Mouse (Mus musculus): Measurements from ENCODE around the gene Atg16l2. TPM values are rescaled to one million over a fixed set of nuclear protein-coding genes. Genes with fewer than 3 reads are reported as not detected.

Atg16l2 gene
- total RNA-seq, 2 experiments from 2014 or later: 52.1 to 52.4 TPM

- no peak for DNase-seq (ENCODE audit: extremely low spot score in 1 of 2, low spot score in 2 of 2)
These were observed 38.5 kb downstream of the Atg16l2 start for GRCm38 (mm10) chr7:101263511-101263910.

DNA sequence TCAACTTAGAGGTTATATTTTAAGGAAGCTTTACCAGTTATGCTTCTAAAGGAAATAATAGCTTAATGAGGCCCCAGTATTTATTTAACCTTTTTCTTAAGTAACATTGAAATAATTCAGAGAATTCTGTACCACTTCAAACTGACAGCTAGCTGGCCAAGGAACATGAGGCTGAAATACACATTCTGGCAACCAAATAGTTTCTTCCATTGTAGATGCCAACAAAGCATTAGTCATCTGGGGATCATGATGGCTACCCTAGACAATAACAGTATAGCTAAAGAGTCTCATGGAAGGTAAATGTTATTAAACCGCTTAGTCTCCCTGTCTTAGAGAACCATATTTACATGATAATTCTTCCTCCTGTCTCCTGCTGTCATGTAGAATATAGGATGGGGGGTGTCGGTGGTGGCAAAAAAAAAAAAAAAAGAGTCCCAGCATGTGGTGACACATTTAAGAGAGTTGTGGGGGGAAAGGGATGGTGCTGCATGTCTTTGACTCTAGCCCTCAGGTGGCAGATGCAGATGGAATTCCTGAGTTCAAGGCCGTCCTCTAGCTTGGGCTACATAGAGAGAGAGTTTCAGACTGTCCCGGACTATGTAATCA, 40.0 kb downstream of the Atg16l2 start:
- no peak for DNase-seq (ENCODE audit: extremely low spot score in 1 of 2, low spot score in 2 of 2)
- intact Hi-C loops (cut with DNase I): no loop called here

More at GRCm38 (mm10) chr7:101263511-101263910, 38.5 kb downstream of the Atg16l2 start:
- intact Hi-C loops (cut with DNase I): no loop called here

DNA sequence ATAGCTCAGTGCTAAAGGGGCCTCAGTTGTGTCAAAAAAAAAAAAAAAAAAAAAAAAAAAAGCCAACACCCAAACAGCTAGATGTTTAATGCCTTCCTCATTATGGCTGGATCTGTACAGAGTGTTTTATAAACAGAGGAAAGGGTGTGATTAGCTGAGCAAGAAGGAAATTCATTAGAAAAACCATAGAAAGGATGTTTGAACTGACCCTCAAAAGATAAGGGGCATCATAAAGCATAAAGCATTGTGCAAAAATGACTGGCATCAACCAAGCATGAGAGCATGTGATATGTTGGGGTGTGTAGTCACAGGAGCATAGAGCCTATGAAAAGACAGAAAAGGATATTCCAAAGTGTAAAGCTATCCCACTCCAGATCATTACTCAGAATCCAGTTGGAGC, 43.6 kb downstream of the Atg16l2 start:
- DNase-seq (ENCODE audit: extremely low spot score in 1 of 2, low spot score in 2 of 2): no peak
- intact Hi-C loops (cut with DNase I): no loop called here

DNA sequence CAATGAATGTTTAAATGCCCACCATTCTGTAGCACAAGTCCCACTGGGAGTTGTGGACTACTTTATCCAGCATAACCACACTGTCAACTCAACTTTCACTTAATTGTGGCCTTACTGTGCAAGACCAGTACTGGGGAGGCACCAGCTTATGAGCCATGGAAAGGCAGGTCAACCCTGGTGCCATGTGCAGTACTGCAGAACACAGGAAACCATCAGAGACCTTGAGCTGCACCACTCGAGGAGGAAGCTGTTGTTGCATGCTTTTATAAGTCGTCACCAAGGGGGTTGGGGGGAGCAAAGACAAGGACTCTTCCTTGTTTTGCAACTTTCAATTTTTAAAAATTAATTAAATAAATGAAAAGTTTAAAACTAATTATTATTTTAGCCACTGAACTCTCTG, 49.0 kb downstream of the Atg16l2 start:
- intact Hi-C loops (cut with DNase I): no loop called here
- DNase-seq (ENCODE audit: extremely low spot score in 1 of 2, low spot score in 2 of 2): no peak

DNA sequence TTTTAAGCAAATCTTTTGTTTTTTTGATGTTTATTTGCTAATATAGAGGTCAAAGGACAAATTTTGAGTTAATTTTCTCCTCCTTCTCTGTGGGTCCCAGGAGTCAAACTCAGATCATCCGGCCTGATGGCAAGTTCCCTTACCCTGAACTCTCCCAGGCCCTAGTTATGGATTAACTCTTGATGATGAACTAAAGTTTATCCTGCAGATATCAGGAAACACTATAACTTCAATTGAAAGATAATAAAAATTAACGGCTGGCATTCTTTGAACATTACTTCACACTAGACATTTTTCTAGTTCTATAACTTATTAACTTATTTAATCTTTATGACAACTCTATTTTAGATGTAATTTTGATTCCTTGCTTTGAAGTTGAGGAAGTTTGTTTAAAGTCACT, 52.9 kb downstream of the Atg16l2 start:
- DNase-seq (ENCODE audit: extremely low spot score in 1 of 2, low spot score in 2 of 2): no peak
- intact Hi-C loops (cut with DNase I): no loop called here

DNA sequence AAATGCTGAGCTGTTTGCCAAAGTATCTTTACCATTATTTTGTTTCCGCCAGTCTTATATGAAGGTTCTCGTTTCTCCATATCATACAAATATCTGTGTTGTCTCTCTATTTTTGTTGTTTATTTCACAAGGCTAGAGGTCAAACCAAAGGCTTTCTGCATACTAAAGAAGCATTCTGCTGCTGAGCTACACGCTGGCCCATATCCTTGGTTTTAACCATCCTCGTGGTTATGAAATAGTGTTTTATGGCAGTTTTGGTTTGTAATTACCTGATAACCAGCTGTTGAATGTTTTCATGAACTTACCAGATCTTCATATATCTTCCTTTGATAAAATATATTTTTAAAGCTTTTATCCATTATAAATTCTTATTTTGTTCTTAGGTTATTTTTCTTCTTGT, 53.3 kb downstream of the Atg16l2 start:
- DNase-seq (ENCODE audit: extremely low spot score in 1 of 2, low spot score in 2 of 2): no peak
- intact Hi-C loops (cut with DNase I): no loop called here

DNA sequence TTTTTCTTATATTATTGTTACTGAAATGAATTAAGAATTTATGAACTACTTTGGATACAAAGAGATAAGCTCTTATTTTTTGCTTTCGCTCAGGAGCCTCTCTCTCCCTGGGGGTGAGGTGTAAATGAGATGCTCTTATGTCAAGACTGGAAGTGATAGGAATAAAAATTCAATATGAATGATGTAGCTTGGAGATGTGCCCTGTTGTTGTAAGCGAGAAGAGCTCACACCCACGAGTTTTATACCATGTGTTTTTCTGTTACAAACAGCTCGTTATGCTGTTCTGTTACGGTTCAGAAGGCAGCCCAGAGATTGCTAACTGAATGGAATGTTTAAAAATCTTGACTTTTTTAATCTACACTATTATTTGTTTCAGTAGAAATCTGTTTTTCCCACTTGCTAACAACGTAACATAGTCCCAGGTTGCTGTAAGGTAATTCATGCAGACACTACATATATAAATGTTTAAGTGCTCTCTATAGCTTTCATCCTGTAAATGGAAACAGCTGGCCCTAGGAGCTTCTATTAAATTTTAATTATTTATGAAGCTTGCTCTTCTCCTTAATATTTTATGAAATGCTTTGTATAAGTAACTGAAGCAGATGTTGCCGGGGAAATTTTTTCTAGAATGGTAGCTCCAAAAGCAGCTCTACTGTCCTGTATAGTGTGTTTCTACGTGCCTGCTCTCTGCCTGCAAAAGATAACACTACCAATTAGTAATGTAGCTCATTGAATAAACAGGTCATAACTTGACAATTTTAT, 65.2 kb downstream of the Atg16l2 start:
- intact Hi-C loops (cut with DNase I): no loop called here
- no peak for DNase-seq (ENCODE audit: extremely low spot score in 1 of 2, low spot score in 2 of 2)

GRCm38 (mm10) chr7:101232716-101233115, 69.3 kb downstream of the Atg16l2 start:
- intact Hi-C loops (cut with DNase I): loop anchor here (5.0 kb wide), 2 partner anchors 125 to 170 kb away; no protein-coding TSS in a partner anchor
- no peak for DNase-seq (ENCODE audit: extremely low spot score in 1 of 2, low spot score in 2 of 2)

DNA sequence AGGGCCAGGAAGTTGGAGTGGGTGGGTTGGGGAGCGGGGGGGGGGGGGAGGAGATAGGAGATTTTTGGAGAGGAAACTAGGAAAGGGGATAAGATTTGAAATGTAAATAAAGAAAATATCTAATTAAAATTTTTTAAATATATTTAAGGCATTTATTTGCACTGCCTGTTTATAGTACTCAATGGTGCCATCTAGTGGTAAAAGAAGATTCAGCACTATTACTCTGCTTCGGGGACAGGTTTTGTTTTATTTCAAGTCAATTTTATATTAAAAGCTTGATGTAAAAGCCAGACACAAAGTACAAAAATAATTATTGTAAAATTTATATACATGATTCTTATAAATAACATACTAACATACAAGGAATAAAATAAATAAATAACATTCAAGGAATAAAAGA, 70.6 kb downstream of the Atg16l2 start:
- intact Hi-C loops (cut with DNase I): loop anchor here (5.0 kb wide), 2 partner anchors 124 to 169 kb away; no protein-coding TSS in a partner anchor
- peak in 1 of 2 experiments; percentile 16 for DNase-seq (ENCODE audit: extremely low spot score in 1 of 2, low spot score in 2 of 2)

DNA sequence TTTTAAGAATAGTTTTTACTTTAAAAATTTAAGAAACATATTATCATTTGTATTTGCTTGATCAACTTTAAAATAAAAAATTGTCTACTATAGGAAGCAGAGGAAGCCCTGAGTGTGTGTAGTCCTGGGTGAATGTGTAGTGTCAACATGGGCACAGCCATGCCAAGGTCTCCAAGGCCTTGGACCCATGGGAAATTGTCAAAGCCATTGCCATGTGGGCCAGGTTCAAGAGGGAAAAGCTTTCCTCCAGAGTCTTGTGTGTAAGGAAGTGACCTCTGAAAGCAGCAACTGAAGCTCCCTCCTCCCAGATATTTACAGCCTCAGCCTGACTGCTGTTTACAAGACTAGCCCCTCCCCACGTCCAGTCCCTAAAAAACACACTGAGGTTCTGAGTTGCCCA, 72.7 kb downstream of the Atg16l2 start:
- DNase-seq (ENCODE audit: extremely low spot score in 1 of 2, low spot score in 2 of 2): no peak
- intact Hi-C loops (cut with DNase I): no loop called here

- DNase-seq (ENCODE audit: extremely low spot score in 1 of 2, low spot score in 2 of 2): no peak
- intact Hi-C loops (cut with DNase I): no loop called here
These were observed 78.5 kb downstream of the Atg16l2 start for GRCm38 (mm10) chr7:101223501-101223900.

DNA sequence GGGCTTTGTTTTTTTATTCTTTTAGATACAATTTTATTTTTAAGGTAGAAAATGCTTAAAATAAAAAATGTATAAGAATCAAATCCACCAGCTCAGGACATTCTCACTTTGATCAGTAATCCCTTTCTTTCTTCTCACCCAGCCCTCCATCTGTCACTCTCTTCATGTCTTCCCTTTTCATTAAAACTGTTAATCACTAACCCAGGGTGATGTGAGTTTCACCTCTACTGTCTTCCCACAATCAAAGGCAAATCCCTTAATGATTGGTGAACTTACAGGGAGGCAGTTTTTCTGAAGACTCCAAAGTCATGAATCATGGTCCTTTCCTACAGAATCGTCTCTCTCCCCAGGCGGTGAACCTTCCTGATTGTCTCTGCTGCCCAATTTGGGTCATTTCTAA, 85.3 kb downstream of the Atg16l2 start:
- DNase-seq (ENCODE audit: extremely low spot score in 1 of 2, low spot score in 2 of 2): no peak
- intact Hi-C loops (cut with DNase I): no loop called here

GRCm38 (mm10) chr7:101213515-101214263, 88.4 kb downstream of the Atg16l2 start:
- no peak for DNase-seq (ENCODE audit: extremely low spot score in 1 of 2, low spot score in 2 of 2)
- intact Hi-C loops (cut with DNase I): no loop called here

Other genes starting within 250 kb of the Atg16l2 start
- gene Fchsd2, start 209.4 kb downstream of the Atg16l2 start, total RNA-seq (2021): 10 to 100 TPM; 62.2 to 66.4 TPM
- 10 to 100 TPM; 16.2 to 18.7 TPM for gene Stard10, start 14.8 kb upstream of the Atg16l2 start, total RNA-seq (2021)
- 10 to 100 TPM; 16.1 to 17.8 TPM for gene Arap1, start 45.8 kb upstream of the Atg16l2 start, total RNA-seq (2021)
- 1 to 10 TPM; 1.1 to 1.8 TPM for gene Gm45837, start 108.6 kb upstream of the Atg16l2 start, total RNA-seq (2021)
- gene Pde2a, start 119.4 kb upstream of the Atg16l2 start, total RNA-seq (2021): 100 to 1,000 TPM; 294 to 295 TPM

All from left cerebral cortex, postnatal 10 days (tissue).